Mouse (Mus musculus) liver, adult 2 months (tissue): ENCODE data around the gene Psmd10. TPM values are rescaled to one million over a fixed set of nuclear protein-coding genes. Genes with fewer than 3 reads are reported as not detected.

ENCODE experiments used
- DNase-seq: peaks from one replicate; pipeline ENCODE4 v3.0.0-alpha.2; 2011; ENCODE audit warnings: low read depth, low spot score; ENCODE audit errors: extremely low read depth
- H3K27ac ChIP-seq: fragments of 200-500 bp; replicated peaks from 2 replicates; pipeline ENCODE4 v1.5.1; 2012; ENCODE audit warnings: low read depth, mild to moderate bottlenecking, control low read depth, inconsistent platforms, low read length; ENCODE audit not compliant: insufficient read depth
- H3K27me3 ChIP-seq: fragments of 200-500 bp; 2 replicates; pipeline ENCODE4 v1.6.1; 2012; ENCODE audit warnings: mild to moderate bottlenecking, moderate library complexity, low read length, inconsistent platforms; ENCODE audit not compliant: control insufficient read depth, insufficient read depth
- H3K36me3 ChIP-seq: fragments of 200-500 bp; 2 replicates; pipeline ENCODE4 v1.6.1; 2012; ENCODE audit warnings: low read length, inconsistent platforms; ENCODE audit not compliant: control insufficient read depth, insufficient read depth
- H3K4me1 ChIP-seq: fragments of 200-500 bp; 2 replicates; pipeline ENCODE4 v1.6.1; 2011; ENCODE audit warnings: low read length; ENCODE audit not compliant: control insufficient read depth, insufficient read depth
- H3K4me3 ChIP-seq: fragments of 200-500 bp; 2 replicates; pipeline ENCODE4 v1.5.1; 2011; ENCODE audit warnings: low read depth, mild to moderate bottlenecking, control low read depth, low read length, moderate library complexity; ENCODE audit not compliant: insufficient read depth
- H3K79me2 ChIP-seq: fragments of 200-500 bp; 2 replicates; pipeline ENCODE4 v1.6.1; 2012; ENCODE audit warnings: inconsistent platforms, mild to moderate bottlenecking, low read length, moderate library complexity; ENCODE audit not compliant: control insufficient read depth, insufficient read depth
- H3K9ac ChIP-seq: fragments of 200-500 bp; 2 replicates; pipeline ENCODE4 v1.6.1; 2012; ENCODE audit warnings: low read depth, mild to moderate bottlenecking, control low read depth, inconsistent platforms, low read length
- CTCF ChIP-seq: fragments of 200-500 bp; IDR thresholded peaks from 2 replicates; pipeline ENCODE4 v1.5.1; 2011; ENCODE audit warnings: low read depth, low read length, control low read depth
- POLR2A ChIP-seq: fragments of 200-500 bp; IDR thresholded peaks from 2 replicates; pipeline ENCODE4 v1.6.1; 2011; ENCODE audit warnings: low read length, control low read depth; ENCODE audit not compliant: insufficient read depth; ENCODE audit errors: extremely low read depth
- WGBS: fragments of 180-500 bp; shearing (Covaris S2); methylation state at CpG from one replicate; pipeline ENCODE4 v1.1.7; 2018; 5-methylcytosine and 5-hydroxymethylcytosine counted together
- polyA plus RNA-seq: library from polyadenylated mRNA; depleted of rRNA; stranded (reverse); fragments of >200 nt; gene quantifications from 2 replicates; pipeline ENCODE4 v1.2.3, GENCODE M21; 2012; rRNA removed
- total RNA-seq: library from RNA; depleted of rRNA; stranded (reverse); fragments of >200 nt; gene quantifications from 2 replicates; pipeline ENCODE4 v1.2.3, GENCODE M21; 2014; rRNA removed

The Psmd10 gene
- total and polyA plus RNA-seq, 2 experiments = 2.7 to 11.9 TPM

DNA sequence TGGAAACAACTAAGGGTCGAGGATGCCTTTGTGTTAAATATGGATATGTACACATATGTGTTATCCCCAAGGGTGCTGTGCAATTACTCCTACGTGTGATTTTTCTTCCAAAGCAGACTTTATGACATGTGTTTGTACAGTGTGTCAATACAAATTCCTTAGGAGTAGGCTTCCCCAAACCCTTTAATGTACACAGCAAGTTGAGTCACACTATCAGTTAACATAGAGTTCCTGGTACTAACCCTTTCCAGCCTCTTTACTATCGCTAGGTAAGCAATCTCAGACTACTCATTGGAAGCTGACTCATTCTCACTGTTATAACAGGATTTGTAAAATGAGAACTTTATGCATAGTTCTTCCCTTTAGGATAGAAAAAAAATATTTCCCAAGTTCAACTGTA, 53.0 kb downstream of the Psmd10 start:
- 77% methylated on average over 3 of the region's 3 CpGs for WGBS
- no peaks in the 10 kb centered on the region for H3K36me3 ChIP-seq
- TF ChIP-seq POLR2A (no peak), CTCF (no peak)
- H3K27ac ChIP-seq = no peak overlapping the region
- no peak overlapping the region for H3K4me3 ChIP-seq
- H3K27me3 ChIP-seq = no peaks in the 10 kb centered on the region
- no peak overlapping the region for H3K9ac ChIP-seq
- H3K4me1 ChIP-seq = no peaks in the 10 kb centered on the region
- no peak for DNase-seq
- no peaks in the 10 kb centered on the region for H3K79me2 ChIP-seq

Other genes with a start within 250 kb of the Psmd10 start
- gene Tex13b, start 143.3 kb downstream of the Psmd10 start, total RNA-seq = 0.07 TPM in 1 of 2 replicates, not detected in the other
- not detected in 2 replicates for gene Tex13b, start 143.3 kb downstream of the Psmd10 start, polyA plus RNA-seq
- gene Vsig1, start 49.1 kb downstream of the Psmd10 start, total RNA-seq = not detected in 2 replicates
- not detected in 2 replicates for gene Vsig1, start 49.1 kb downstream of the Psmd10 start, polyA plus RNA-seq
- gene Atg4a, start 179 bp upstream of the Psmd10 start, total RNA-seq = 10.7 and 16.7 TPM in 2 replicates
- gene Atg4a, start 179 bp upstream of the Psmd10 start, polyA plus RNA-seq = 2.4 and 2.5 TPM in 2 replicates